Mouse (Mus musculus) naive thymus-derived CD4-positive, alpha-beta T cell, adult 2 months (primary cell): Measurements from ENCODE around the gene Rlbp1.

Experiments used
- DNase-seq: peaks from one replicate; pipeline ENCODE4 v3.0.0-alpha.2; 2011; ENCODE audit warnings: low read depth

Gene Rlbp1

DNA sequence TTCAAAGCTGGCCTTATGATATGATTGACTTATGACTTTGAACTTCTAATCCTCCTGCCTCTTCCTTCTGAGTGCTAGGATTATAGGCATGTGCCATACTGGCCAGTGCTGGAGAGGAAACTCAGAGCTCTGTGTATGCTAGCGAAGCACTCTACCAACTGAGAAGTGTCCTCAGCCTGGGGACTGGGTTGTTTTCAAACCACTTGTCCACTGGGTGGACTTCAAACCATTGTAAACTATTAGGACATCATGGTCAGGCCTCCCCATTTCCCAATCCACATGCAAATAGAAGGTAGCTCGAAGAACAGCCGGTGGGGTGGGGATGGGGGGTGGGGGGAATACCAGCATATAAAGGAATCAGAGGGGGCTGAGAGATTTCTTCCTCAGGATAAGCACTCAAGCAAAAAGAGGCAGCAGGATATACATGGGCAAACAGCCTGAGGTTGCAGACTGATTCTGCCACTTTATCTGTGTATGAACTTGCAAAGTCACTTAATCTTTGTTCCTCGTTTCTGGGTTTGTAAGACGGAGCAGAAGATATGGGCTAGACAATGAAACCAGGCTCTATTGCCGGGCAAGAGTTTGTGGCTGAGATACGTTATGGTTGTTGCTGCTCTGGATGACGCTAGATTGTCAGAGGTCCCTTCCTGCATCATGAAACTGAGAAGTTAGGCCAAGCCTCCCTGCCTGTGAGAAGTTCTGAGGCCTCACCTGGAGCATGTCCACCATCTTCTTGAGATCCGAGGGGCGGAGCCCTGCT, 10.2 kb downstream of the Rlbp1 start:
- no peak for DNase-seq

- DNase-seq: no peak
These were observed 11.3 kb downstream of the Rlbp1 start for GRCm38 (mm10) chr7:79375594-79375993.

GRCm38 (mm10) chr7:79374017-79374416, 12.8 kb downstream of the Rlbp1 start:
- no peak for DNase-seq

GRCm38 (mm10) chr7:79371321-79371879, 15.4 kb downstream of the Rlbp1 start:
- peak; percentile 90 for DNase-seq

GRCm38 (mm10) chr7:79369416-79369815, 17.4 kb downstream of the Rlbp1 start:
- DNase-seq: no peak

DNA sequence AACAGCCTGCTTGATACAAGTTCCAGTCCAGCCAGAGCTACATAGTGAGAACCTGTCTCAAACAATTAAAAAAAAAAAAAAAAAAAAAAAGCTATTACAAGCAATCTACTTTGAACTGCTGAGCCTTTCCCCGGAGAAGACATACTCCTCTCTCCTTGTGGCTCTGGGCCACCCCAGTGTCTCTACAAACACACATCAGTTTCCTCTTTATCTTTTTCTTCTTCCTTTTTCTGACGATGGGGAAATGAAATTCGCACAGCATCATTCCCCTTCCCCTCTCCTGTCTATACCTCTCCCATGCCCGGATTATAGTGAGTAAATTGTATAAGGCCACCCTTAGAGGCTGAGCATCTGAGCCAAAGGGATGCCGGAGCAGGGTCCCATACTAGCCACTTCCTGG, 18.2 kb downstream of the Rlbp1 start:
- DNase-seq: no peak

GRCm38 (mm10) chr7:79363370-79364043, 23.3 kb downstream of the Rlbp1 start:
- peak; percentile 84 for DNase-seq

GRCm38 (mm10) chr7:79362830-79363229, 24.0 kb downstream of the Rlbp1 start:
- DNase-seq: no peak

DNA sequence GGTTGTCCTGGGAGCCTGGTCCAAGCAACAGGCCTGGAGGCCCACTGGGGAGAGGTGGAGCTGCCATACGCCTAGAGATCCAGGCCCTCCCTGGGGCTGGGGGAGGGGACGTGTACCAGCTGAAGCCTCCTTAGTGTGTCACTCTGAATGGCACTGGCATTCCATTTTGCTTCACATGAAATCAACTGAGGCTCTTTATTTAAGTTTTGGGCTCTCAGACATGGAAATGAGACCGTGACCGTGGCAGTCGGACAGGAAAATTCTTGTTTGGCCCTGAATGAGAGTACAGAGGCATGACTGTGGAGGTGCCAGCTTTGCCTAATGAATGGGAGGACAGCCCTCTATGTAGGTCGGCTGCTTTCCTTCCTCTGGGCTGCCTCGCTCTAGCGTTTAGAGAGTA, 24.6 kb downstream of the Rlbp1 start:
- no peak for DNase-seq

DNA sequence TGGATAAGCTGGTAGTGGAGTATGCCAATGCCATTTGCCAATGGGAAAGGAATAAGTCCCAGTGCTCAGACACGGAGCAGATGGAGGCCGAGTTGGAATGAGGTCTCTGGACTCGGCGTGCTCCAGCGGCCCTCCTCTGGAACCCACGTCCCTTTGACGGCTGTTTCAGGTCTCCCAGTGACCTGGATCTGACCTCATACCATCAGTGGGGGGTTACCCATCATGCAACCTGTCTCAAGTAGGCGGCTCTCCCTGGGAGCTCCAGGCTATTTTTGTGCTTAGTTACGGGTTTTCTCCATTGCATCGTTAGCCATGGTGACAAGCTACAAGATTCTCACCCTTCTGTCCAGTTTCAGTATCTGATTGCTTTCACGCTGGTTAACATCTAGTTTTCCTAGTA, 26.8 kb downstream of the Rlbp1 start:
- no peak for DNase-seq

- no peak for DNase-seq
These were observed 27.7 kb downstream of the Rlbp1 start for GRCm38 (mm10) chr7:79359183-79359435.

- DNase-seq: no peak
These were observed 28.3 kb downstream of the Rlbp1 start for GRCm38 (mm10) chr7:79358350-79359182.

- peak; percentile 83 for DNase-seq
These were observed 37.0 kb downstream of the Rlbp1 start for GRCm38 (mm10) chr7:79349738-79350386.

DNA sequence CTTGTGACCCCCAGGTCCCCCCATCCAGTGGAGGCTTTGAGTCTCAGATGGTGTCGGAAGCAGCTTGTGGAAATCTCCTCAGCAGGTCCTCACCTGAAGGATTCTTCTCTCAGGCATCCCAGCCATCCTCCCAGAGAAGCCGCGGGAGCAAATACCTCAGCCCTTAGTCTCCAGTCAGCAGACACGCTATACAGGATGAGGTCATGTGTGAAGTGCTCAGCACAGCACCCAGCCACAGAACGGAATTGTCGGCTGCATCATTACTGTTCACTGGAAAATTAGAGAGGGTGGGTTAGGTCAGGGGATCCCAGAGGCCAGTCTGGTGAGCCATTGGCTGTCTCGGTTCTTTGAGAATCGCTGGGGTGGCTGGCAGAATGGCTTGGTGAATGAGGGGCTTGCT, 38.0 kb downstream of the Rlbp1 start:
- no peak for DNase-seq

- DNase-seq: no peak
These were observed 39.6 kb downstream of the Rlbp1 start for GRCm38 (mm10) chr7:79347108-79347813.

DNA sequence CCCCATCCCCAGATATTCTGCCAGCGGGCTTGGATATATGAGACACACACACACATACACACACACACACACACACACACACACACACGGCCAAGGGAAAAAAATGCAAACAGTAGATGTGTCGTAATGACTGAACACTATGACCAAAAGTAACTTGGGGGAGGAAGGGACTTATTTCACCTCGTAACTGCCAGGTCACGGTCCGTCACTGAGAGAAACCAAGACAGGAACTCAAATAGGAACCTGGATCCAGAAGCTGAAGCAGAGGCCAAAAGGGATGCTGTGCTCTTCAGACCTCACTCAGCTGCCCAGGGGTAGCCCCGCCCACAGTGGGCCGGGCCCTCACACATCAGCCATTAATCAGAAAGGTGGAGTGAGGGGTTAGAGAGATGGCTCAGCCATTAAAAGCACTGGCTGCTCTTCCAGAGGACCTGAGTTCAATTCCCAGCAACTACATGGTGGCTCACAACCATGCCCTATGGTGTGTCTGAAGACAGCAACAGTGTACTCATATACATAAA, 40.2 kb downstream of the Rlbp1 start:
- DNase-seq: no peak

DNA sequence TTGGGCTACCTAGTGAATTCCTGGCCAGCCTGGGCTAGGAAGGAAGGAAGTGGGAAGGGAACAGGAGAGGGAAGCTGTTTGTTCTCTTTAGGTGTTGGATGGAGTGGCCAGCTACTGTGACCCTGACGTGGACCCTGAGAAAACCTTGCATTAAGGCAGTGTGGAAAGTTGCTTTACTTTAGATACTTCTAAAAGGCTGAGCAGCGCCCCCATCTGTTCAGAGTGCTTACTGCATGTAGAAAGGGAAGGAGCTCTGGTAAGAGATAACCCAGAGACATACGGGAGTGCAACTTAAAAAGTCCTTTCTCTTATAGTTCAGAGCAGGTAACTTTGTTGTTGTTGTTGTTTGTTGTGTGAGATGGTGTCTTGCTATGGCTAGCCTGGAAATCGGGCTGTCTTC, 40.9 kb downstream of the Rlbp1 start:
- peak; percentile 73 for DNase-seq

- DNase-seq: no peak
These were observed 50.4 kb downstream of the Rlbp1 start for GRCm38 (mm10) chr7:79336362-79336910.

- DNase-seq: no peak
These were observed 53.4 kb downstream of the Rlbp1 start for GRCm38 (mm10) chr7:79333419-79333818.

GRCm38 (mm10) chr7:79331197-79331596, 55.7 kb downstream of the Rlbp1 start:
- DNase-seq: no peak

DNA sequence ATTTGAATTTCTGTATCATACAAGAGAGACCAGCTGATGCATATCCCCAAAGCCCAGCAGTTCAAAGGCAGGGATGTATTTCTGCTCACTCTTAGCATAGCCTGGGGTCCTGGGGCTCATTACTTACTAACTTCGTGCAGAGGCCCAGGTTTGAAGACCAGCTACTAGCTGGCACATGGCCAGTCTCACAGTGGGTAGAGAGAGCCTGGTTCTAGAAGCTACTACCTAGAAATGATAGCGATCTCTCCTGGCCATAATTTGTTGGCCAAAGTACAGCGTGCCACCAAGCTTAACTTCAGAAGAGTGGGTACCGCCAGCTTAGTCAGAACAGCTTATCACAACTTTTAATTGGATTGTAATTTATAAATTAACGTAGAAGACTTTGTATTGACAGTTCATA, 58.1 kb downstream of the Rlbp1 start:
- no peak for DNase-seq
